Mouse (Mus musculus): ENCODE measurements around the gene Rlim.
A peak's percentile ranks its signal among the peaks of the same experiment; 100 is the strongest.

Rlim gene

DNA sequence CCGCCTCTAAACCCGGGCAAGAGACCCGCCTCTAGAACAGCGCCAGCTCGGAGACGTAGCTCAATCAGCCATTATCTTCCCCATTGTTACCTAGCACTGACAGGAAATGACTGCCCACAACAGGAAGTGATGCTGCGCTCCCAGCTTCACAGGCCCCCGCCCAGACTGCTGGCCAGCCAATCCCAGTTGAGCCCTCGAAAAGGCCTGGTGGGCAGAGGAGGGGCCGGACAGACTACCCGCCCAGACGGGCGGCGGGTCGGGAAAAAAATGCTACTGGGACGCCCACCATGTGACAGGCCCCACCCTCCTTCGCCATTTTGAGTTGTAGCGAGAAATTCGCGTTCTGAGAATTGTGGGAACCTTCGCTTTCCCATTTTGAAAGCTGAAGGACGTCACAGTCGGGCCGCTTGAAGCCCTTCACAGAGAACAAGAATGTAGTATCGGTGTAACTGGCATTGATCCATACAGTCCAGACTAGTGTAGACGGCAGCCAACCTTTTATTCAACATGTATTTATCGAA, at the start of gene Rlim:
Rlim (minus strand) TSS at position 116 of the 521 bp plus-strand sequence.
- peak; percentile 100 for ATAC-seq (ENCODE audit: insufficient number of reproducible peaks, low FRiP score, low TSS enrichment)

DNA sequence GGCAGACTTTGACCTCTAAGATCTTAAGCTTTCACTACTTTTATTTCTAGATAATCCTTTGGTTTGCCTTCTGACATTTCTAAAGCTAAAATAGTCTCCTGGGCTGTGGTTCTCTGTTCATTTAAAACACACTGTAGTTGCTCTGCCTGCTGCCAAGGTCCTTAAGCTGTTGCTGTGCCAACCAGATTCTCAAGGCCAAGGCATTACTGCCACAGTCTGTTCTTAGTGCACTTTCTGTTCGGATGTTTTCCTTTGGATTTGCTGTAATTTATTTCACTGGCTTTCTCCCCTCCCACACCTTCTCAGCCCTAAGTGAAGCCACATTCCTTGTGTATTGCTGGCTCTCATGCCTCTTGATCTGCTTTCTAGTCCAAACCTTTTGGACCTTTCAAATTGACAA, 36.1 kb upstream of the Rlim start:
- ATAC-seq (ENCODE audit: insufficient number of reproducible peaks, low FRiP score, low TSS enrichment): no peak

DNA sequence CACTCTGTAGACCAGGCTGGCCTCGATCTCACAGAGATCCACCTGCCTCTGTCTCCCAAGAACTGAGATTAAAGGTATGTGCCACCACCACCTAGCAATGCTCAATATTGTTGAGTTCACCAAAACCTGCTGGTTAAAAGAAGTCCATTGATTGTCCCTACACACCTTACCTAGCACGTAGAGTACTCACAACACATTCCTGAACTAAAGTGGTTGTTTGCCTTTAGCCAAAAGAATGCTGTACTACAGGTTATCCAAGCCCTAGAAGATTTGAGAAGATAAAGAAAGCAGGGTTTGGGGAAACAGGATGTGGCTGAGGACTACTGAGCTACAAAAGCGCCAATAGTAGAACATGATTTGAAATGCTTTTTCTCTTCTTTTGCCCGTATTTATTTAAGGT, 34.0 kb upstream of the Rlim start:
- no peak for ATAC-seq (ENCODE audit: insufficient number of reproducible peaks, low FRiP score, low TSS enrichment)

DNA sequence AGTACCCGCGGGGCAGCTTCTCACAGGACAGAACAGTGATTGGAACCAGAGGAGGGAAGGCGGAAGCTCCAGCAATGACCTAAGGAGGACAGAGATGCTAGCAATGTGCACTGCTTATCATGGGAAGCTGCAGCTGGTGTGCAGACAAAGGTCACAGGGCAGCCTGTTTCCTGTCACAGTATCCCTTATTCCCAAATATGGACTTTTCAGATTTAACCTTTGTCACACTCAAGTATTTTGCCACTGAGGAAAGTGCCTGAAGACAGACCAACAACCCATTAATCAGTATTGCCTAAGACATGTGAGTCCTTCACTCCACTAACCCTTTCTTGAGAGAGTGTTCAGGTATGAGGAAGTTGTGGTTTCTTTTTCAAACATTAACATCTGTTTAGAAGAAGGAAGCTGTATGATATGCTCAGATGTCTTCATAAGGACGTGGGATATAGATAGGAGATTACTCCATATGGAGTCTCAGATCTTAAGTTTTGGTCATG, 32.3 kb upstream of the Rlim start:
- ATAC-seq (ENCODE audit: insufficient number of reproducible peaks, low FRiP score, low TSS enrichment): no peak

- ATAC-seq (ENCODE audit: insufficient number of reproducible peaks, low FRiP score, low TSS enrichment): no peak
Measured at GRCm38 (mm10) chrX:103994741-103995140, 13.7 kb upstream of the Rlim start.

DNA sequence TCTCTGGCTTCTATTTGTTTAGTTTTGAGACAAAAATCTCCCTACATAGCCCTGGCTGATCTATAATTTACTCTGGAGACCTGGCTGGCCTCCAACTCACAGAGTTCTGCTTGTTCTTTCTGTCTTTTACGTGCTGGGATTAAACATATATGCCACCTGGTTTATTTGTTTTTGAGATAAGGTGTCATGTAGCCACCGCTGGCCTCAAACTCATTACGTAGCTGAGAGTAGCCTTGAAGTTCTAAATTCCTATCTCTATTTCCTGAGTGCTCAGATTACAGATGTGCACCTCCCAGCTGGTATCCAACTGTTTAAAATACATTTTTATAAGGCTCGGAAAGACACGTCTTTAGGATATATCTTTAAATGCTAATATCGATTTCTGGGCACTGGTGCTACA, 12.8 kb upstream of the Rlim start:
- no peak for ATAC-seq (ENCODE audit: insufficient number of reproducible peaks, low FRiP score, low TSS enrichment)

DNA sequence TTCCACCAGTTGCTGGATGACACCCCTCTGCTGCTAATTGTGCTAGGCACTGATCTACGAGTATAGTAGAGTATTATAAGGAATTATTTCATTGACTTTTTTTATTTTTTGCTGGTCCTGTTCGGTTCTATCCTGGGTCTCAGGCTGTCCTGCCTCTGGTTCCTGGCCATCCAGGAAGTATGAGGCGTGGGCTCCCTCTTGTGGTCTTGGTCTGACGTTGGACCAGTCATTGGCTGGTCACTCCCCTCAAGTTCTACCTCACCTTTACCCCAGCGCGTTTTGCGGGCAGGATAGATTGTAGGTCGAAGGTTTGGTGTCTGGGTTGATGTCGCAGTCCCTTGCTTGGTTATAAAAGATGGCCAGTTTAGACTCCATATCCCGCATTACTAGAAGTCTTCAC, 10.6 kb upstream of the Rlim start:
- no peak for ATAC-seq (ENCODE audit: insufficient number of reproducible peaks, low FRiP score, low TSS enrichment)

- ATAC-seq (ENCODE audit: insufficient number of reproducible peaks, low FRiP score, low TSS enrichment): no peak
Measured at GRCm38 (mm10) chrX:103990392-103990791, 9.3 kb upstream of the Rlim start.

DNA sequence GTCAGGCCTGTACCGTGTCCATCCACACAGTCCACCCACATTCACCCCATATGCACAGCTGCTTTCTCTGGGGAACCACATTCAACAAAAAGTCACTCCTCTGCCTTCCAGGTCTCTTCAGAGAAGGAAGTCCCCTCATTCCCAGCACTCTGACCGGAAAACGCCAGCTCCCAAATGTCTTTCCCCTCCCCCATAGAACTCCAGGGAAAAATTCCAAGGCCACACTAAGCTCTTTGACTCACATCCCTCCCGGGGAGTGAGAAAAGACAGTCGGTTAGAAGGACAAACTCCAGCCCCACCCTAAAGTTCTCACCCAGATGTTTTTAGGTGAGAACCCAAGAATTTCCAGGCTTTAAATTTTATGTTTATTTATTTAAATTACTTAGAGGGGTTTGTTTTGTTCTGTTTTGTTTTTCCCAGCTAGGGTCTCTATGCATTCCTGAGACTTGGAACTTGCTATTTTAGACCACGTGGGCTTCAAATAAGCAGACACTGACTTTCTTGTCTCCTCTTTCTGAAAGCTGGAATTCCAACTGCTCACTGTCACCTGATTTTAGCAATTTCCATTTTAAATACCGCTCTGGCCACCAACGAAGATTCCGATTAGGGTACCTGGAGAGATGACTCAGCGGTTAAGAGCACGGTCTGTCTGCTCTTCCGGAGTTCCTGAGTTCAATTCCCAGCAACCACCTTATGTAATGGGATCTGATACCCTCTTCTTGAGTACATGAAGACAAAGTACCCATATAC, 6.3 kb upstream of the Rlim start:
- no peak for ATAC-seq (ENCODE audit: insufficient number of reproducible peaks, low FRiP score, low TSS enrichment)

- no peak for ATAC-seq (ENCODE audit: insufficient number of reproducible peaks, low FRiP score, low TSS enrichment)
Measured at GRCm38 (mm10) chrX:103986159-103986558, 5.1 kb upstream of the Rlim start.

DNA sequence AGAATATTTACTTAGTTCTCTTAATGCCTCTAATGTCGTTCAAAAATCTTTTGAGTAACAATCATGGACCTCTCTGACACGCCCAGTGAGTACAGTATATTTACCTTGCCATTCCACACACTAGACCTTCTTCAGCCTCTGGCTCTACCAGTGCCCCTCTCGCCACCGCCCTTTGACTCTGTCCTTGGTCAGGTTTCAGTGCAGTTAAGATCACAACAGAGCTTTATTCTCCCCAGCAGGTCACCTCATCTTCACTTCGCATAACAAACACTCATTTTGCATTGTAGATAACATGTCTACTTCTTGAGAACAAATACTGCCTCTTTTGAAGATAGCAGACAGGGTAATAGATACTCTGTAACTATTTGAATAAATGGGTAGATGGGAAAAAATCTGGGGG, 3.9 kb upstream of the Rlim start:
- no peak for ATAC-seq (ENCODE audit: insufficient number of reproducible peaks, low FRiP score, low TSS enrichment)

DNA sequence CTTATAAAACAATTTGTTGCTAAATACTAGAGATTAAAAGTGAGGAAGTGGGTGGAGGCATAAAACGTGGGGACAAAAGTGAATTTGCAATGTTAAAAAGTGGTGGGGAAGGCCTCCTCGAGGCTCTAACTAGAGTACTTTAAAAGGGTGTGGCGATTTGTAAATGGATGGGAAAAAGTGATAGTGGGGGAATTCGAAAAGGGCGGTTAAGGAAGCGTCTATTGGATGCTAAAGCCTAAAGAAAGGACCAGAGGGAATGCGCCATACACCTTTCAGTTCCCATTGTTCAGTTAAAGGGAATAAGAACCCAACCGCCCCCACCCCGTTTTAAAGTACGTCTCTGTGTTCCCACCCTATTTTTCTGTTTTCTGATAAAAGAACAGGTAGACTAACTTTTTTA, 722 bp upstream of the Rlim start:
- no peak for ATAC-seq (ENCODE audit: insufficient number of reproducible peaks, low FRiP score, low TSS enrichment)

DNA sequence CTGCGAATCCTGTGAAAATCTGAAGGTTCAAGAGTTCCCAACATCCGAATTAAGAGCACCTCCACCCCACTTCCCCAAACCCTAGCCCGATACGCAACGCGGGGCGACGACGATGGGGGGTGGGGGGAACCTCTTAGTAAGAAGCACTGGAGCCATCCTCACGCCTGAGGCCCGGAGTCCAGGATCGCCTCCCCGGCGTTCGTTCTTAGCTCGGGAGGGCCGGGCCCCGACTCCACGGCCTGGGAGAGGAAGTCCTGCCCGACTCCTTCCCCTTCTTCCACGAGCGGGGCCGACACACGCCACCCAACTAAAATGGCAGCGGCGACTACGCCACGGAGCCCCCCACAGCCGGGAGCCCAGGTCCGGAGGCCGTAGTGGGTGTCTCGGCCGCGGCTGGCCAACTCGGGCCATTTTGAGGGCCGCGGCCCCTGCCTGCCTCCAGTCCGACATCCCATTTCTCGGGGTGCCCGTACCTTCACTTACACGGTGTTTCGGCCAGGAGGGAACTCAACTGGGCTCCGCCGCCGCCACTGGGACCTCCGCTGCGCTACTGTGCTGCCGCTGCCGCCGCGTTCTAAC, 405 bp downstream of the Rlim start:
- ATAC-seq (ENCODE audit: insufficient number of reproducible peaks, low FRiP score, low TSS enrichment): peak; percentile 24

DNA sequence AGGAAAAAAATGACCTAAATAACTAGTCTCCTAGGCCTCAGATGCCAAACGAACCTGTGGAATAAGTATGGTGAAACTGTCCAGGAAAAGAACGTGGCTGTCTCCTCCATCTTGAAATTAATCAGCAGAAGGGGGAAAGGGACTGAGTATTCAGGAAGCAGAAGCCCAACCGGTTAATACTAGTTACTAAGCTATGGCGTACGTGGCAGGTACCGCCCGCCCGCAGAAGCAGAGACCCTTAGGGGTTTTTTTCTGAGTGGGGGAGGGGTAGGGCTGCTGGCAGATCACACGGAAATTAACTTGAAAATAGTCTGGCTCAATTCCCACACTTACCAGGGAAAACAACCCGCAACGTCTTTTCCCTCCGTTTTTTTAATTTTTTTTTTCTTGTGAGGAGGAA, 1.0 kb downstream of the Rlim start:
- ATAC-seq (ENCODE audit: insufficient number of reproducible peaks, low FRiP score, low TSS enrichment): no peak

- no peak for ATAC-seq (ENCODE audit: insufficient number of reproducible peaks, low FRiP score, low TSS enrichment)
Measured at GRCm38 (mm10) chrX:103939701-103940100, 41.4 kb downstream of the Rlim start.

- ATAC-seq (ENCODE audit: insufficient number of reproducible peaks, low FRiP score, low TSS enrichment): no peak
Measured at GRCm38 (mm10) chrX:103937333-103937732, 43.8 kb downstream of the Rlim start.

- ATAC-seq (ENCODE audit: insufficient number of reproducible peaks, low FRiP score, low TSS enrichment): no peak
Measured at GRCm38 (mm10) chrX:103922436-103922835, 58.6 kb downstream of the Rlim start.

DNA sequence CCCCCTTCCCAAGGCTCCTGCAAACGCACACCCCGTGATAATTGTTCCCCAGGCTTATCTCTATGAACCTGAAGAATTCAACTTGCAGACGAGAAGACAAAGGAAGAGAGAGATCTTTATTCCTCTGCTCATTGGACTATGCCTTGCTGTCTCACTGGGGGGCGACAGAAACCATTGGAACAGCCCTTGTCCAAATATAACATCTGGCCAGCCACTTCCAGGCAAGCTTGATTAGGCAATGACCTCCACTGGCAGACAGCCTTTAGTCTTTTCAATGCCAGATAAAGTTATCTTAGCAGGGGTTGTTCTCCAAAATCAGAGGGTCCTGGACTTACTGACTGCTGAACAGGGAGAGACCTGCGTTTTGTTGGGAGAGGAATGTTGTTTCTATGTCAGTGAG, 62.1 kb downstream of the Rlim start:
- no peak for ATAC-seq (ENCODE audit: insufficient number of reproducible peaks, low FRiP score, low TSS enrichment)

GRCm38 (mm10) chrX:103914790-103915189, 66.3 kb downstream of the Rlim start:
- ATAC-seq (ENCODE audit: insufficient number of reproducible peaks, low FRiP score, low TSS enrichment): no peak

All from cerebellum, adult (tissue).